Mouse (Mus musculus) Patski (cell line): Measurements from ENCODE around the gene Crtap. TPM values are rescaled to one million over a fixed set of nuclear protein-coding genes. Genes with fewer than 3 reads are reported as not detected.
"Not testable (repeated sequence)": the region's sequence is repeated elsewhere in the genome, so short reads cannot be mapped to it uniquely, and the experiment has no call there.

Source experiments
- ATAC-seq: fragments of 100-300 bp; one replicate; pipeline ENCODE4 v1.8.0; 2021
- CTCF ChIA-PET: fragments of 350-600 bp; sonication (Branson Sonifier 250); formaldehyde crosslinking; loops from one replicate; lab custom pipeline; 2022; ENCODE audit warnings: inconsistent platforms; lab: Charles Lee
- POLR2A ChIA-PET: fragments of 350-600 bp; sonication (Branson Sonifier 250); formaldehyde crosslinking; loops from one replicate; lab custom pipeline; 2022; ENCODE audit warnings: antibody characterized with exemption, inconsistent platforms; lab: Charles Lee
- DNase-seq: peaks from one replicate; pipeline ENCODE4 v3.0.0-alpha.2; 2011; ENCODE audit warnings: low read depth, low spot score
- H3K27me3 ChIP-seq: fragments of 371-371 bp; one replicate; pipeline ENCODE4 v1.5.1; 2021
- CTCF ChIP-seq: fragments of 100-300 bp; IDR thresholded peaks from one replicate; pipeline ENCODE4 v1.5.1; 2021
- in situ Hi-C: fragments of 300-500 bp; cut with MboI; formaldehyde crosslinking; loops from 3 replicates; pipeline ENCODE4 v1.11.1; 2018; ENCODE audit warnings: low pct_unique_long_range_greater_than_20kb, mixed read lengths
- polyA plus RNA-seq: library from polyadenylated mRNA; unstranded; gene quantifications from one replicate; pipeline ENCODE4 v1.2.3, GENCODE M21; 2021

Gene Crtap
- polyA plus RNA-seq, 1 experiment from 2014 or later = 179 TPM

- POLR2A ChIA-PET = no interaction called here
- TF ChIP-seq CTCF = no peak
- no peaks in the 10 kb centered on the region for H3K27me3 ChIP-seq
- CTCF ChIA-PET = interaction anchor here (1.2 kb wide), 1 partner anchor 16 kb away, joined by 3 read pairs; no protein-coding TSS in a partner anchor
- ATAC-seq (no peak), DNase-seq (no peak)
- in situ Hi-C loops = loop anchor here (25.0 kb wide), 1 partner anchor 362 kb away; the partner anchor contains the start of gene Fbxl2
Observed at GRCm38 (mm10) chr9:114399680-114400079, 9.2 kb upstream of the Crtap start.

GRCm38 (mm10) chr9:114395258-114395657 lies 4.8 kb upstream of the Crtap start:
- TF ChIP-seq CTCF = no peak
- ATAC-seq = no peak
- in situ Hi-C loops = loop anchor here (25.0 kb wide), 1 partner anchor 358 kb away; the partner anchor contains the start of gene Fbxl2
- ChIA-PET POLR2A (no interaction called here), CTCF (no interaction called here)
- no peaks in the 10 kb centered on the region for H3K27me3 ChIP-seq
- no peak for DNase-seq

- no peak for ATAC-seq
- in situ Hi-C loops = loop anchor here (25.0 kb wide), 1 partner anchor 357 kb away; the partner anchor contains the start of gene Fbxl2
- ChIA-PET POLR2A (no interaction called here), CTCF (no interaction called here)
- no peaks in the 10 kb centered on the region for H3K27me3 ChIP-seq
- no peak for DNase-seq
- no peak for TF ChIP-seq CTCF
Observed at GRCm38 (mm10) chr9:114394677-114395076, 4.2 kb upstream of the Crtap start.

GRCm38 (mm10) chr9:114394136-114394535 lies 3.7 kb upstream of the Crtap start:
- CTCF ChIA-PET, ATAC-seq, H3K27me3 ChIP-seq, POLR2A ChIA-PET, DNase-seq: not testable (repeated sequence)
- in situ Hi-C loops = loop anchor here (25.0 kb wide), 1 partner anchor 357 kb away; the partner anchor contains the start of gene Fbxl2

GRCm38 (mm10) chr9:114390749-114391075 lies 237 bp upstream of the Crtap start:
- in situ Hi-C loops = loop anchor here (25.0 kb wide), 1 partner anchor 353 kb away; the partner anchor contains the start of gene Fbxl2
- ATAC-seq = no peak
- no peak for TF ChIP-seq CTCF
- ChIA-PET POLR2A (no interaction called here), CTCF (no interaction called here)
- no peaks in the 10 kb centered on the region for H3K27me3 ChIP-seq
- no peak for DNase-seq

- CTCF ChIA-PET = interaction anchor here (1.0 to 1.6 kb wide), 3 partner anchors 9 to 72 kb away, joined by 3 to 5 read pairs (median 3); no protein-coding TSS in a partner anchor
- H3K27me3 ChIP-seq = no peaks in the 10 kb centered on the region
- POLR2A ChIA-PET = interaction anchor here (1.0 kb wide), 1 partner anchor 10 kb away, joined by 3 read pairs; no protein-coding TSS in a partner anchor
- ATAC-seq (no peak), DNase-seq (no peak)
- TF ChIP-seq CTCF = peak; percentile 62
- in situ Hi-C loops = loop anchor here (25.0 kb wide), 1 partner anchor 352 kb away; the partner anchor contains the start of gene Fbxl2
Observed at GRCm38 (mm10) chr9:114389371-114389904, 1.0 kb downstream of the Crtap start.

GRCm38 (mm10) chr9:114388701-114389370 lies 1.6 kb downstream of the Crtap start:
- no peak for TF ChIP-seq CTCF
- in situ Hi-C loops = loop anchor here (25.0 kb wide), 1 partner anchor 352 kb away; the partner anchor contains the start of gene Fbxl2
- DNase-seq (no peak), ATAC-seq (no peak)
- CTCF ChIA-PET = interaction anchor here (1.0 to 1.6 kb wide), 2 partner anchors 9 kb away, joined by 3 to 5 read pairs; no protein-coding TSS in a partner anchor
- POLR2A ChIA-PET = interaction anchor here (1.0 kb wide), 1 partner anchor 9 kb away, joined by 3 read pairs; no protein-coding TSS in a partner anchor
- no peaks in the 10 kb centered on the region for H3K27me3 ChIP-seq

- H3K27me3 ChIP-seq = no peaks in the 10 kb centered on the region
- no peak for TF ChIP-seq CTCF
- DNase-seq (no peak), ATAC-seq (no peak)
- ChIA-PET CTCF (interaction anchor here (1.6 kb wide), 1 partner anchor 10 kb away, joined by 5 read pairs; no protein-coding TSS in a partner anchor), POLR2A (no interaction called here)
- in situ Hi-C loops = loop anchor here (25.0 kb wide), 1 partner anchor 351 kb away; the partner anchor contains the start of gene Fbxl2
Observed at GRCm38 (mm10) chr9:114388288-114388687, 2.2 kb downstream of the Crtap start.

- ChIA-PET CTCF (no interaction called here), POLR2A (no interaction called here)
- DNase-seq (no peak), ATAC-seq (no peak)
- no peaks in the 10 kb centered on the region for H3K27me3 ChIP-seq
- in situ Hi-C loops = loop anchor here (25.0 kb wide), 1 partner anchor 350 kb away; the partner anchor contains the start of gene Fbxl2
- TF ChIP-seq CTCF = no peak
Observed at GRCm38 (mm10) chr9:114387086-114387485, 3.4 kb downstream of the Crtap start.

GRCm38 (mm10) chr9:114385160-114385559 lies 5.3 kb downstream of the Crtap start:
- POLR2A ChIA-PET = no interaction called here
- no peak for ATAC-seq
- DNase-seq = no peak
- no peaks in the 10 kb centered on the region for H3K27me3 ChIP-seq
- CTCF ChIA-PET = no interaction called here
- TF ChIP-seq CTCF = no peak
- in situ Hi-C loops = loop anchor here (25.0 kb wide), 1 partner anchor 348 kb away; the partner anchor contains the start of gene Fbxl2
